8 mouse cellular contexts compared by ENCODE assay signal in genomic region chr1:150392638-150393487, GRCm38 (mm10). TPM values are rescaled to one million over a fixed set of nuclear protein-coding genes. Genes with fewer than 3 reads are reported as not detected.
DNase-seq lines count a peak whose midpoint lies in the region; ATAC-seq and TF ChIP-seq lines count a peak whose summit lies in the region.

Tpr (plus strand) TSS chr1:150392838.
Odr4 (minus strand) TSS chr1:150393080.

- ATAC-seq in kidney, embryonic 14.5 days (ENCODE audit: low FRiP score, low TSS enrichment): peak; percentile 98
- ATAC-seq in limb, embryonic 15.5 days (ENCODE audit: insufficient number of reproducible peaks, low FRiP score, low TSS enrichment, low read depth): peak; percentile 99

- H3K4me1 ChIP-seq in bone marrow macrophage, adult 2 months (ENCODE audit: control insufficient read depth, insufficient read depth, low read length): peaks cover 11% of the 10 kb centered on the region
- peaks cover 2% of the 10 kb centered on the region for H3K4me1 ChIP-seq in embryonic fibroblast, embryonic 13.5 days (ENCODE audit: control insufficient read depth, insufficient read depth, low read length)
- H3K4me1 ChIP-seq in kidney, embryonic 14.5 days (ENCODE audit: control insufficient read depth, insufficient read depth, low read length): peaks cover 3% of the 10 kb centered on the region
- peaks cover 8% of the 10 kb centered on the region; the same call in 1 of the 2 replicates for H3K4me1 ChIP-seq in limb, embryonic 15.5 days

- peak within 1 kb of the TSS; percentile 58 for H3K4me2 ChIP-seq in kidney, embryonic 14.5 days (replicated peaks; ENCODE audit: low read depth, low read length)
- peak within 1 kb of the TSS; percentile 53 for H3K4me2 ChIP-seq in limb, embryonic 15.5 days

- peak; percentile 62 for TF ChIP-seq CTCF in bone marrow macrophage, adult 2 months (IDR thresholded peaks at IDR 0.05; ENCODE audit: low read depth, low read length)
- TF ChIP-seq CTCF in embryonic fibroblast, embryonic 13.5 days (IDR thresholded peaks at IDR 0.05; ENCODE audit: borderline replicate concordance, insufficient read depth, low read length): peak; percentile 54; the same call in 1 of the 2 replicates

- peaks cover 31% of the 10 kb centered on the region for H3K36me3 ChIP-seq in kidney, embryonic 14.5 days (ENCODE audit: control insufficient read depth, insufficient read depth, low read length)
- peaks cover 36% of the 10 kb centered on the region for H3K36me3 ChIP-seq in limb, embryonic 15.5 days

- H3K4me3 ChIP-seq in bone marrow macrophage, adult 2 months (ENCODE audit: insufficient read depth, low read length): peak within 1 kb of the TSS; percentile 98
- H3K4me3 ChIP-seq in embryonic fibroblast, embryonic 13.5 days (ENCODE audit: insufficient read depth, low read length): peak within 1 kb of the TSS; percentile 93
- H3K4me3 ChIP-seq in kidney, embryonic 14.5 days (ENCODE audit: low read length): peak within 1 kb of the TSS; percentile 84
- peak within 1 kb of the TSS; percentile 69 for H3K4me3 ChIP-seq in limb, embryonic 15.5 days

- H3K27ac ChIP-seq in bone marrow macrophage, adult 2 months (ENCODE audit: insufficient read depth, low read depth, low read length): peak within 1 kb of the TSS; percentile 71
- H3K27ac ChIP-seq in embryonic fibroblast, embryonic 13.5 days (ENCODE audit: insufficient read depth, low read length): peak within 1 kb of the TSS; percentile 83
- H3K27ac ChIP-seq in kidney, embryonic 14.5 days (ENCODE audit: low read depth, low read length): peak within 1 kb of the TSS; percentile 90
- peak within 1 kb of the TSS; percentile 95 for H3K27ac ChIP-seq in limb, embryonic 15.5 days

- WGBS in kidney, embryonic 14.5 days: under 1% methylated on average over 71 of the region's 76 CpGs
- under 1% methylated on average over 76 of the region's 76 CpGs for WGBS in limb, embryonic 15.5 days

- no peaks in the 10 kb centered on the region for H3K9me3 ChIP-seq in kidney, embryonic 14.5 days (ENCODE audit: control insufficient read depth, low read length)
- no peaks in the 10 kb centered on the region for H3K9me3 ChIP-seq in limb, embryonic 15.5 days

- TF ChIP-seq POLR2A in bone marrow macrophage, adult 2 months (IDR thresholded peaks at IDR 0.05; ENCODE audit: borderline replicate concordance, low read depth, low read length): no peak
- peak; percentile 67 for TF ChIP-seq POLR2A in embryonic fibroblast, embryonic 13.5 days (IDR thresholded peaks at IDR 0.05; ENCODE audit: low read depth, low read length)

- no peaks in the 10 kb centered on the region for H3K27me3 ChIP-seq in kidney, embryonic 14.5 days (ENCODE audit: control insufficient read depth, insufficient read depth, low read length)
- H3K27me3 ChIP-seq in limb, embryonic 15.5 days: no peaks in the 10 kb centered on the region

- H3K9ac ChIP-seq in kidney, embryonic 14.5 days (ENCODE audit: low read depth, low read length): peak within 1 kb of the TSS; percentile 73
- H3K9ac ChIP-seq in limb, embryonic 15.5 days: peak within 1 kb of the TSS; percentile 73

- DNase-seq in A20 (ENCODE audit: low read depth, low spot score): peak; percentile 99
- peak; percentile 98 to 100 for DNase-seq in heart, adult 9 months (ENCODE audit: low spot score in 2 of 2)
- peak; percentile 94 to 98 for DNase-seq in monocyte, adult 2 months (ENCODE audit: low read depth in 1 of 2, low spot score in 2 of 2)
- DNase-seq in spleen, postnatal 36 days (ENCODE audit: low spot score in 2 of 2): peak; percentile 97 to 98

RNA-seq across cellular contexts. Expression of gene Tpr, which starts in this region (rescaled TPM):
- polyA plus RNA-seq in bone marrow macrophage, adult 2 months (2012; ENCODE audit: insufficient read depth, insufficient read length, missing spikeins): 184 and 186 TPM in 2 replicates
- polyA plus RNA-seq in embryonic fibroblast, embryonic 13.5 days (2011; ENCODE audit: insufficient read length, low read depth, missing spikeins): 243 and 245 TPM in 2 replicates
- polyA plus RNA-seq in kidney, embryonic 14.5 days (2014; fragmentation: Nextera tagmentation; extraction: Ambion mirVana): 188 and 196 TPM in 2 replicates
- polyA plus RNA-seq in limb, embryonic 15.5 days (2015; fragmentation: Nextera tagmentation; extraction: Ambion mirVana): 151 and 175 TPM in 2 replicates

RNA-seq across cellular contexts. Expression of gene Odr4, which starts in this region (rescaled TPM):
- polyA plus RNA-seq in bone marrow macrophage, adult 2 months (2012; ENCODE audit: insufficient read depth, insufficient read length, missing spikeins): 60.8 and 70.9 TPM in 2 replicates
- polyA plus RNA-seq in embryonic fibroblast, embryonic 13.5 days (2011; ENCODE audit: insufficient read length, low read depth, missing spikeins): 55.1 and 56.6 TPM in 2 replicates
- polyA plus RNA-seq in kidney, embryonic 14.5 days (2014; fragmentation: Nextera tagmentation; extraction: Ambion mirVana): 35.5 and 36.1 TPM in 2 replicates
- 48.3 and 49.6 TPM in 2 replicates for polyA plus RNA-seq in limb, embryonic 15.5 days (2015; fragmentation: Nextera tagmentation; extraction: Ambion mirVana)

Comparison
In these comparisons a context has a peak if more than half of its experiments do, and no peak if none do; other contexts are left out.
1. Peak in every context shown above with its lines: DNase-seq, ATAC-seq, H3K4me3 ChIP-seq and H3K27ac ChIP-seq.